Mouse (Mus musculus): ENCODE data around the gene Spata20. TPM values are rescaled to one million over a fixed set of nuclear protein-coding genes. Genes with fewer than 3 reads are reported as not detected.

The Spata20 gene
- polyA plus RNA-seq, 1 experiment from 2014 or later, result not detected

DNA sequence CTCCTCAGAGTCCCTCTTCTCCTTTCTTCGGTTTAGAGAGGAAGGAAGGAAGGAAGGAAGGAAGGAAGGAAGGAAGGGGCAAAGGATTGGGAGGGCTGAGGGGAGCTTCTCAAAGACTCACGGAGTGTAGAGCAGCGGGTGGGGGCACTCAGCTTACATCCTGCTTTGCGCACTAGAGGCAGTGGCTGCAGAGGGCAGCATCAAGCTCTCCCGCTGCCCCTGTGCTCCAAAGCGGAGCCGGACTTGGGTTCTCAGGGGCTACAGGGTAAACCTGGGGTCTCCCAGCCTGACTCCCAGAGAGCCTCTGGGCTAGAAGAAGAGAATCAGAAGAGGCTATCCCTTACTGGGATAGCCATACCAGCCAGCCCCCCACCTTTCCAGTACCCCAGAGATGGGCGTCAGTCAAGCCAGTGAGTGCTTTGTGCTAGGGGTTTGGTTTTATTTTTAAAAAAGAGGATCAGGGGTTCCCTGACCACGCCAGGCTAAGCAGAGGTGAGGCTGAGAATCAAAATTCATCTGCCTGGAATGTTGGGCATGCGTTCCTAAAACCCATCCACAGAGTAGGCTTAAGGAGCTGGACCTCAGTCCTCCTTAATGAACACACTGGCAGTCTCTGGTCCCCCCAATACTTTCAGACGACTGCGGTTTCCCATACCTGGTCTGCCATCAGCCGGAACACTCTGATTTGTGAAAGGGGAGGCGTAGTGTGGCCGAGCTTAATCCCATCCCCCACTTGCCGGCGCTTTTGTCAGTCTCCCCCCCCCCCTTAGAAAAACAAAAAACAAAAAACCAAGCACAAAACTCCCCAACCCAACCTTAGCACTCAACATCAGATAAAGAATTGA, 14.0 kb downstream of the Spata20 start:
- TF ChIP-seq CTCF (IDR thresholded peaks at IDR 0.05; ENCODE audit: low read depth), result peak; percentile 33
- no peak overlapping the region for H3K27ac ChIP-seq (ENCODE audit: low read depth, low read length)
- peaks cover 50% of the 10 kb centered on the region for H3K27me3 ChIP-seq (replicated peaks; ENCODE audit: control insufficient read depth, insufficient read depth, low read length)
- peaks cover 3% of the 10 kb centered on the region; the same call in 1 of the 2 replicates for H3K4me1 ChIP-seq (replicated peaks; ENCODE audit: control insufficient read depth, insufficient read depth, low read length)
- H3K4me2 ChIP-seq (replicated peaks; ENCODE audit: low read depth), result peak overlapping the region; percentile 88
- no peaks in the 10 kb centered on the region for H3K9me3 ChIP-seq (ENCODE audit: control insufficient read depth)
- peak overlapping the region; percentile 54 for H3K4me3 ChIP-seq (ENCODE audit: low read depth, low read length)
- H3K9ac ChIP-seq (ENCODE audit: low read depth, low read length), result 0 out of 2 replicates have a peak overlapping the region, but pooled peaks have one; percentile 43
- ATAC-seq, result no peak
- WGBS, result 17% methylated on average over 16 of the region's 17 CpGs
- no peaks in the 10 kb centered on the region for H3K36me3 ChIP-seq (ENCODE audit: control insufficient read depth, insufficient read depth)

DNA sequence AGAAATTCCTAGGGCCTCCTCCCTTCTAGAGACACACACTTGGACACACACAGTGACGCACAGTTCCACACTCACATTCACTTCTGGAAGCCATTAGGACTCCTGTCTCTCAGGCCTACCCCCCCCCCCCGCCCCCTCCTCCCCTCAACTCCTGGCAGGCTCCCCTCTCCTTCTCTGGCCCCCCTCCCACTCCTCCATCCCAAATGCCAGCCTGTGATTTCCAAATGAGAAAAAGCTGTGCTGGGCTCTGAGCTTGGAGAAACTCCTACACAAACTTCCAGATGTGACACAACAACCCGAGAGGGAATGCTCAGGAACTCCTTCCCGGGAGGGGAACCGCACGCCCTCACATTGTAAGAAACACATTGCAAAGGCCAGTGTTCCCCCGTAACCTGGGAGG, 15.6 kb downstream of the Spata20 start:
- TF ChIP-seq CTCF (IDR thresholded peaks at IDR 0.05; ENCODE audit: low read depth), result no peak
- Histone ChIP-seq H3K9me3 (ENCODE audit: control insufficient read depth) (no peaks in the 10 kb centered on the region), H3K4me3 (ENCODE audit: low read depth, low read length) (no peak overlapping the region), H3K36me3 (ENCODE audit: control insufficient read depth, insufficient read depth) (no peaks in the 10 kb centered on the region), H3K4me2 (replicated peaks; ENCODE audit: low read depth) (no peak overlapping the region), H3K9ac (ENCODE audit: low read depth, low read length) (no peak overlapping the region), H3K27me3 (replicated peaks; ENCODE audit: control insufficient read depth, insufficient read depth, low read length) (peaks cover 38% of the 10 kb centered on the region), H3K4me1 (replicated peaks; ENCODE audit: control insufficient read depth, insufficient read depth, low read length) (peaks cover 3% of the 10 kb centered on the region; the same call in 1 of the 2 replicates), H3K27ac (ENCODE audit: low read depth, low read length) (no peak overlapping the region)
- no peak for ATAC-seq
- WGBS, result 46% methylated on average over 7 of the region's 7 CpGs

DNA sequence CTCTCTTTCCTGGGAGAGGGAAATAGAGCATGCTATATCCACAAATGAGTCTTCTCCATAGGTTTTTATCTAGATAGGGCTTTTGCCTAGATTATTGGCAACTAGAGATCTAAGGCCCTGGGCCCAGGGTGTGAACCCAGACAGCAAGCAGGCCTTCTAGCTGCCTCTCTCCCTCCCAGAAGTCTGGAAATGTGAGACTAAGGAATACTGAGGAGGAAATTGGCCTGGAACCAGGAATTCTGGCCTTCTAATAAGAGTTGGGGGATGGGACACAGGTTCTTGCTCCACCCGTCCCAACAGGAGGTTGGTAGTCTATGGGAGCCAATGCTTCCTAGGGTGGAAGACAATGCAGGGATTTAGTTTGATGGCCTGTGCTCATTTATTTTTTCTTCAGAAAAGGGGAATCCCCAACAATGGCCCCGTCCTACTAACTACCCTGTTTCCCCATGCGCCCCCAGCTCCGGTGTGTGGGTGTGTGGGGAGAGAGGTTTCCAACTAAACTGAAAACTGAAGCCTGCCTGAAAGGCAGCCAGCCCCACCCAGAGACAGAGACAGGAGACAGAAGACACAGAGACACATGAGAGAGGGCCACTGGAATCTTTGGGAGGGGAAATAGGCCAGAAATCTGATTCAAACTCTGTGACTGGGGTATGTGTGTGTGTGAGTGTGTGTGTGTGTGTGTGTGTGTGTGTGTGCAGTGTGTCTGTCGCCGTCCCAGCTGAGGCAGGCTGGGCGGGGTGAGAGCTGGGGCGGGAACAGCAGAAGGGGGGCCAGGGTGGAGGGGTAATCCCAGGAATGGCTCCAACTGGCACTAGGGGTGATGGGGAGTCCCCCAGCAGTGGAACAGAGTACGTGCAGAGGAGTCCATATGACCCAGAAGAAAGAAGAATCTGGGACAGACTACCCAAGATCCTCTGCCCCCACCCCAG, 16.6 kb downstream of the Spata20 start:
- WGBS, result 38% methylated on average over 9 of the region's 9 CpGs
- TF ChIP-seq CTCF (IDR thresholded peaks at IDR 0.05; ENCODE audit: low read depth), result no peak
- Histone ChIP-seq H3K4me3 (ENCODE audit: low read depth, low read length) (no peak overlapping the region), H3K9ac (ENCODE audit: low read depth, low read length) (no peak overlapping the region), H3K4me2 (replicated peaks; ENCODE audit: low read depth) (no peak overlapping the region), H3K9me3 (ENCODE audit: control insufficient read depth) (no peaks in the 10 kb centered on the region), H3K4me1 (replicated peaks; ENCODE audit: control insufficient read depth, insufficient read depth, low read length) (peaks cover under 1% of the 10 kb centered on the region; the same call in 1 of the 2 replicates), H3K27me3 (replicated peaks; ENCODE audit: control insufficient read depth, insufficient read depth, low read length) (peaks cover 28% of the 10 kb centered on the region), H3K36me3 (ENCODE audit: control insufficient read depth, insufficient read depth) (no peaks in the 10 kb centered on the region), H3K27ac (ENCODE audit: low read depth, low read length) (no peak overlapping the region)
- ATAC-seq, result no peak

DNA sequence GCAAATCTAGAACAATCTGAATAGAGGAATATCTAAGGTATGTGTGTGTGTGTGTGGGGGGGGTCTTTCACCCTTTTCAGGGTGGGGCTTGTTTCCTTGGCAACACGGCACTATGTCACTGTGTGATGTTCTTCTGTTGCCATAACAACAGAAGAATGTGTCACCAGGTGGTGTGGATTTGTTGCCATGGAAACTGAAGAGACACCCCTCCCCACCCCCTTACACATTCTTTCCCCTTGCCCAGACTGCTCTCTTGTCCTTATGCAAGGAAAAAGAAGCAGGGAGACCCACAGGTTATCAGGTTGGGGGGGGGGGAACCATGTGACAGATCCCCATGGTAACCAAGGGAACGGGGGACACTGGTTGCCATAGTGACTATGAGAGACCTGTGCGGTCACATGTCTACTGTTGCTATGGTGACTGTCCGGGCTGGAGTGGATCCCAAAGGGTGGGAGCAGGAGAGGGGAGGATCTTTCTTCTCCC, 17.4 kb downstream of the Spata20 start:
- Histone ChIP-seq H3K27me3 (replicated peaks; ENCODE audit: control insufficient read depth, insufficient read depth, low read length) (peaks cover 22% of the 10 kb centered on the region), H3K4me2 (replicated peaks; ENCODE audit: low read depth) (no peak overlapping the region), H3K4me3 (ENCODE audit: low read depth, low read length) (no peak overlapping the region), H3K36me3 (ENCODE audit: control insufficient read depth, insufficient read depth) (no peaks in the 10 kb centered on the region), H3K9me3 (ENCODE audit: control insufficient read depth) (no peaks in the 10 kb centered on the region), H3K27ac (ENCODE audit: low read depth, low read length) (no peak overlapping the region), H3K4me1 (replicated peaks; ENCODE audit: control insufficient read depth, insufficient read depth, low read length) (no peaks in the 10 kb centered on the region), H3K9ac (ENCODE audit: low read depth, low read length) (no peak overlapping the region)
- 44% methylated on average over 4 of the region's 4 CpGs for WGBS
- TF ChIP-seq CTCF (IDR thresholded peaks at IDR 0.05; ENCODE audit: low read depth), result no peak
- 0 out of 2 replicates have a peak, but pooled peaks have one; percentile 22 for ATAC-seq

DNA sequence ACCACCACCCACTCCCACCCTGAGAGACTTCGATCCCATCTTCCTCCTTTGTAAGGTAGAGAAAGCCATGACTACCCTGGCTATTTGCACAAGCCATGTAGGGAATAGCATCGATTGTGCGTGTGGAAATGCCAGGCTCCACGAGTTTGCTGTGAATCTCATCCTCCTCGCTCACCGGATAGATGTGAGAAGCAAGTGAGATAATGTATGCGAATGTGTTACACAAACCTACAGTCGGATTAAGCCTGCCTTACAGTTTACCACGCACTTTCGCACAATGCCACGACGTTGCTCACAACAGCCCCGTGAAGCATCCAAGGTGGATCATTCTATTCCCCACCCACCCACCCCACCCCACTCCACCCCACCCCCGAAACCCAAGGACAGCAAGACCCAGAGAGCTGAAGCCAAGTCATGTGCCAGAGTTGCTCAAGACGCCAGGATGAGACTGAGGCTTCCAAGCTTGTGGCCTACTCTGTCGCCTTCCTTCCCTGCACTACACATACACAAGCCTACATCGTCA, 19.6 kb downstream of the Spata20 start:
- no peak overlapping the region for H3K4me2 ChIP-seq (replicated peaks; ENCODE audit: low read depth)
- peaks cover 1% of the 10 kb centered on the region; the same call in 1 of the 2 replicates for H3K27me3 ChIP-seq (replicated peaks; ENCODE audit: control insufficient read depth, insufficient read depth, low read length)
- H3K27ac ChIP-seq (ENCODE audit: low read depth, low read length), result no peak overlapping the region
- no peaks in the 10 kb centered on the region for H3K4me1 ChIP-seq (replicated peaks; ENCODE audit: control insufficient read depth, insufficient read depth, low read length)
- no peaks in the 10 kb centered on the region for H3K9me3 ChIP-seq (ENCODE audit: control insufficient read depth)
- H3K36me3 ChIP-seq (ENCODE audit: control insufficient read depth, insufficient read depth), result no peaks in the 10 kb centered on the region
- no peak for TF ChIP-seq CTCF (IDR thresholded peaks at IDR 0.05; ENCODE audit: low read depth)
- ATAC-seq, result no peak
- no peak overlapping the region for H3K4me3 ChIP-seq (ENCODE audit: low read depth, low read length)
- WGBS, result 86% methylated on average over 17 of the region's 17 CpGs
- no peak overlapping the region for H3K9ac ChIP-seq (ENCODE audit: low read depth, low read length)

All from intestine, postnatal 0 days (tissue).